Mouse (Mus musculus) adrenal gland, postnatal 25 days (tissue): ENCODE results near the gene 1810010H24Rik. TPM values are rescaled to one million over a fixed set of nuclear protein-coding genes. Genes with fewer than 3 reads are reported as not detected.
"Not testable (repeated sequence)": the region's sequence is repeated elsewhere in the genome, so short reads cannot be mapped to it uniquely, and the experiment has no call there.

Experiments used
- DNase-seq: peaks from one replicate; pipeline ENCODE4 v3.0.0; 2021; ENCODE audit warnings: mixed read lengths
- total RNA-seq: library from RNA; stranded (reverse); gene quantifications from 2 replicates; pipeline ENCODE4 v1.2.3, GENCODE M21; 2021

The 1810010H24Rik gene
- total RNA-seq, 1 experiment from 2014 or later: 4.2 TPM

- DNase-seq: no peak
Measured at GRCm38 (mm10) chr11:107041396-107041795, 15.9 kb downstream of the 1810010H24Rik start.

DNA sequence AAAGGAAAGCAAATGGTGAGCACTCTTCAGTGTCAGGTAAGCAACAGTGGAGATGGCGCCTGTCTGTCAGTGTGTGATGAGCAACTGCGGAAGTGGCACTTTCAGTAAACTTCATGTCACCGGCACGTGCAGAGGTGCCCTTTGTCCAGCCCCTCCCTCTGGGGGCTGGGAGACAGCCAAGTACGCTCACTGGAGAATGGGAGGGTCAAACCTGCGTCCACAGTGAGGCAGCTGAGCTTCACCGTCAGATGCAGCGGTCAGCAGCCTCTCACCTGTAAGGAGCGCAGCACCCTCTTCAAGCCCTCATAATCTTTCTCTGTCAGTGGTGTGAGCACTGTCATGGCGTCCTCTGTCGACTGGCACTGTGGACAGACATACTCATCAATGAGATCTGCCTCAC, 17.9 kb downstream of the 1810010H24Rik start:
- DNase-seq: no peak

GRCm38 (mm10) chr11:107044321-107044720, 18.8 kb downstream of the 1810010H24Rik start:
- peak; percentile 73 for DNase-seq

GRCm38 (mm10) chr11:107045546-107045945, 20.1 kb downstream of the 1810010H24Rik start:
- no peak for DNase-seq

DNA sequence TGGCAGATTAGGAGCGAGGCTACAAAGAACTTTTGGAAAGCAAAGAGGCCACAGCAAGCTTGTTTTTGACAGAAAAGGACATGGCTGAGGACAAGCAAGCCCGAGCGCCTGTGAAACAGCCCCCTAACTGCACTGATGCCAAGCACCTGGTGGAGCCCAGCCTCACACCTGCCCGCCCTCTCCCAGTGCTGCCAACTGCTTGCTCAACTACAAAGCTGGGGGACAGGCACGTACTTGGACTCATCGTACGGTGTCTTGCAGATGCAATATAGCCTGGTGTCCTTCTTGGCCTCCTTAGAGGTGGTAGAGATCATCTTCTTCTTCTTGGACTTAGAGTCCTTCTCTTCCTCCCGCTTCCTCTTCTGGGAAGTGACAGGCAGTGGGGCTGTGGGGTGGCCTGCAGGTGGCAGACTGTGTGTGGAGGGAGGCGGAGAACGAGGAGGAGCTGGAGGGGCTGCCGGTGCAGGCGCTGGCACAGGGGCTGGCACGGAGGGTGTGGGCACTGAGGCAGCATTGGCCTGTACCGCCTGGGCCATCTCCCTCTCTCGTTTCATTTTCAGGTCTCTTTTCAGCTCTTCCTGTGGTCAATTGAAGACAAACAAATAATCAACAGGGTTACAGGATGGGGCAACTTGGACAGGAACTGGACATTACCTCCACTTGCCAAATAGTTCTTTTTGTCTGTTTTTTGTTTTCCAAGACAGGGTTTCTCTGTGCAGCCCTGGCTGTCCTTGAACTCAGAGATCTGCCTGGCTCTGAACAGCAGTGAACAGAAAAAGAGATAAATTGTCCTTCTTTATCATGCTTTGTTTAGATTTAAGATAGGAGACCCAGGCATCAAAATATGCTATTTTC, 21.5 kb downstream of the 1810010H24Rik start:
- no peak for DNase-seq

DNA sequence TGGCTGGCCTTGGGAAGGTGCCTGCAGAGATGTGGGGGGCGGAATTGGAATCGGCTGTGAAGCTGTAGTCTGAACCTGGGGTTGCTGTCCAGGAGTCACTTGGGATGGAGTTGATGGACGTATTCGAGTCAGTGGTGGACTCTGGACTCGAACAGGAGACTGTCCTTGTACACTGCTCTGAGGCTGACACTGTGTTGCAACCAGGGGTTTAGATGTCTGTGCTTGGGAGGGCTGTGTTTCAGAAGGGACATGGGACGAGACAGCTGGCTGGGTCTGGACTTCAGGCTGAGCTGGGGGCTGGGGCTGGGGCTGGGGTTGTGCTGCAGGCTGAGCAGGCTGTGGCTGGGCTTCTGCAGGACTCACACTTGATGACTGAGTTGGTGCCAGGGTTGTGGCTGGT, 29.4 kb downstream of the 1810010H24Rik start:
- no peak for DNase-seq

GRCm38 (mm10) chr11:107057391-107057790, 31.9 kb downstream of the 1810010H24Rik start:
- peak; percentile 22 for DNase-seq

- not testable (repeated sequence) for DNase-seq
Measured at GRCm38 (mm10) chr11:107059634-107060033, 34.2 kb downstream of the 1810010H24Rik start.

DNA sequence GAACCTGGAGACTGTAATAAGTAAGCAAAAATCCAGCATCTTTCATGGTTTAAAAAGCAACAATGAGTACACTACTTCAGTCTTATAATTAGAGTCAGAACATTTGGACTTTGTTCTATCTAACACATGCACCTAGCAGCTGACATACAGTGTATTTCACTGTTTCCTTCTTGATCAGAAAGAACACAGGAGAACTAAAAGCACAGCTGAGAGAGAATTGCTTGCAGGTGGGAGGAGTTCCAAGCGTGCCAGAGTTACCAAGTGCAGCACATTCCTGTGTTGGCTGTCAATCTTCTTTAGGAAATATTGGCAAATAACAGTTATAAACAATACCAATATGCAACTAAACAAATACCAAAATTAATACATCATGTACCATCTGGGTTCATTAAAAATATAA, 35.5 kb downstream of the 1810010H24Rik start:
- DNase-seq: no peak

GRCm38 (mm10) chr11:107063067-107063466, 37.6 kb downstream of the 1810010H24Rik start:
- no peak for DNase-seq

- no peak for DNase-seq
Measured at GRCm38 (mm10) chr11:107064590-107064989, 39.1 kb downstream of the 1810010H24Rik start.

DNA sequence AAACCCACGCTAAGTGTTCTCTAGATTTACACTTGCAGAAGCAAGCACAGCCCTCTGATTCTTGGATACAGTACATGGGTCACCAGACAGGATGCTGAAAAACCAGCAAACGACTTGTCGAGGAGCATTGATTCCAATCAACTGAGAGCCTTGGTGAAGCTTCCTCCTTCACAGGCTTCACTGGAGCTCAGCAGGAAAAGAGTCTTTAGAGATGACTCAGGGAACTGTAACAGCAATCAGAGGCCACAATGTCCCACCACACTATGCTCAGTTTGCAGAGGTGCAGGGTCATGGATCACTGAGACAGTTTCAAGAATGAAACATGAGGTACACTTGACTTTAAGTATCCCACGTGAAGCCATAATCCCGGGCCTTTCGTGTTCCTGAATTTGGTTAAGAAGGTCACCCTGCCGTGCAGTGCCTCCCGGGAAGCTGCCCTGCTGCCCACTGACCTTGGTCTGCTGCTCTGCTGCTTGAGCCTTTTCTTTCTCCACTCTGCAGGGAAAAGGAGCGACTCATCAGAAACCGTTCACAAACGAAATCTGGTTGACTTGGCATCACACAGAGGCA, 39.8 kb downstream of the 1810010H24Rik start:
- peak; percentile 19 for DNase-seq

Other genes starting within 250 kb of the 1810010H24Rik start
- gene Polg2, start 246.1 kb upstream of the 1810010H24Rik start, total RNA-seq: 7.1 and 8.4 TPM in 2 replicates
- gene Ddx5, start 236.5 kb upstream of the 1810010H24Rik start, total RNA-seq: 703 and 926 TPM in 2 replicates
- 10.5 and 14.7 TPM in 2 replicates for gene Cep95, start 236.4 kb upstream of the 1810010H24Rik start, total RNA-seq
- 35.3 and 40.8 TPM in 2 replicates for gene Smurf2, start 105.0 kb upstream of the 1810010H24Rik start, total RNA-seq
- 34.7 and 36.0 TPM in 2 replicates for gene Kpna2, start 26.1 kb upstream of the 1810010H24Rik start, total RNA-seq
- 50.9 and 52.9 TPM in 2 replicates for gene Bptf, start 106.4 kb downstream of the 1810010H24Rik start, total RNA-seq
- 21.6 and 23.2 TPM in 2 replicates for gene Nol11, start 163.7 kb downstream of the 1810010H24Rik start, total RNA-seq